Mouse (Mus musculus) CH12.LX (cell line): ENCODE data around the gene Borcs6. TPM values are rescaled to one million over a fixed set of nuclear protein-coding genes. Genes with fewer than 3 reads are reported as not detected.

Experiments
- DNase-seq: peaks from one replicate; pipeline ENCODE4 v3.0.0-alpha.2; 2013; ENCODE audit errors: extremely low read depth
- H3K27ac ChIP-seq: 2 replicates; pipeline ENCODE4 v1.5.1; 2012; ENCODE audit warnings: low read depth, mild to moderate bottlenecking, control low read depth, moderate library complexity; ENCODE audit not compliant: insufficient read depth
- H3K27me3 ChIP-seq: replicated peaks from 2 replicates; pipeline ENCODE3; 2012; ENCODE audit warnings: inconsistent platforms
- H3K36me3 ChIP-seq, 2 experiments: replicated peaks in 1 of 2; 2 replicates each; pipeline versions ENCODE3 to v1.6.1; 2012; ENCODE audit warnings: inconsistent platforms in 1 of 2, low read length in 1 of 2, mild to moderate bottlenecking in 1 of 2, mixed read lengths in 1 of 2, moderate library complexity in 1 of 2; ENCODE audit not compliant: control insufficient read depth in 1 of 2, insufficient read depth in 1 of 2
- H3K4me1 ChIP-seq, 2 experiments: 2 replicates each; pipeline ENCODE4 v1.6.1; 2012; ENCODE audit warnings: inconsistent platforms in 1 of 2, moderate library complexity in 1 of 2; ENCODE audit not compliant: insufficient read depth in 2 of 2, control insufficient read depth in 1 of 2
- H3K4me2 ChIP-seq: 2 replicates; pipeline ENCODE4 v1.6.1; 2012; ENCODE audit warnings: low read depth, mild to moderate bottlenecking, control low read depth; ENCODE audit not compliant: poor library complexity, insufficient read depth, severe bottlenecking
- H3K4me3 ChIP-seq, 3 experiments: fragments of 150-350 bp in 1 of 3; sonication (generic) in 1 of 3; replicated peaks in 1 of 3; 2 replicates each; pipeline versions ENCODE3 to v1.5.1; 2011 to 2012; ENCODE audit warnings: low read depth in 2 of 3, low read length in 2 of 3, mild to moderate bottlenecking in 2 of 3, moderate library complexity in 2 of 3, control low read depth in 1 of 3, improper control_type of control experiment in 1 of 3, inconsistent platforms in 1 of 3, mixed read lengths in 1 of 3; ENCODE audit not compliant: poor library complexity in 1 of 3
- H3K79me2 ChIP-seq: replicated peaks from 2 replicates; pipeline ENCODE4 v1.6.1; 2012; ENCODE audit warnings: mild to moderate bottlenecking, moderate library complexity; ENCODE audit not compliant: control insufficient read depth, poor library complexity, insufficient read depth, severe bottlenecking; ENCODE audit errors: extremely low read depth
- H3K9ac ChIP-seq: 2 replicates; pipeline ENCODE4 v1.6.1; 2012; ENCODE audit warnings: low read depth, mild to moderate bottlenecking, control low read depth, moderate library complexity; ENCODE audit not compliant: insufficient read depth
- H3K9me3 ChIP-seq: replicated peaks from 2 replicates; pipeline ENCODE3; 2012; ENCODE audit warnings: low read length, inconsistent platforms, mixed read lengths
- BHLHE40 ChIP-seq: IDR thresholded peaks from 2 replicates; pipeline ENCODE4 v1.6.1; 2011; ENCODE audit warnings: mild to moderate bottlenecking, low read depth, low read length, improper control_type of control experiment
- CHD1 ChIP-seq: IDR thresholded peaks from 2 replicates; pipeline ENCODE4 v1.6.1; 2012; ENCODE audit warnings: low read depth, low read length, improper control_type of control experiment, inconsistent platforms
- ETS1 ChIP-seq: conservative IDR thresholded peaks from 2 replicates; pipeline ENCODE4 v1.6.1; 2012; ENCODE audit warnings: low read depth, mild to moderate bottlenecking, inconsistent platforms, low read length, improper control_type of control experiment, moderate library complexity
- GABPA ChIP-seq: IDR thresholded peaks from 2 replicates; pipeline ENCODE4 v1.6.1; 2012; ENCODE audit warnings: low read depth, low read length, improper control_type of control experiment, inconsistent platforms; ENCODE audit not compliant: insufficient replicate concordance
- IRF4 ChIP-seq: IDR thresholded peaks from 2 replicates; pipeline ENCODE4 v1.6.1; 2014; ENCODE audit warnings: low read depth, mild to moderate bottlenecking, inconsistent platforms, low read length, improper control_type of control experiment
- KAT2A ChIP-seq: IDR thresholded peaks from 2 replicates; pipeline ENCODE4 v1.6.1; 2012; ENCODE audit warnings: low read length, improper control_type of control experiment, inconsistent platforms; ENCODE audit not compliant: insufficient replicate concordance
- MAFK ChIP-seq: IDR thresholded peaks from 2 replicates; pipeline ENCODE4 v1.6.1; 2011; ENCODE audit warnings: low read length, improper control_type of control experiment; ENCODE audit not compliant: insufficient replicate concordance
- MAZ ChIP-seq: IDR thresholded peaks from 2 replicates; pipeline ENCODE4 v1.6.1; 2012; ENCODE audit warnings: low read depth, mild to moderate bottlenecking, inconsistent platforms, low read length, improper control_type of control experiment, moderate library complexity
- MEF2A ChIP-seq: IDR thresholded peaks from 2 replicates; pipeline ENCODE4 v1.6.1; 2014; ENCODE audit warnings: low read depth, mild to moderate bottlenecking, inconsistent platforms, low read length, improper control_type of control experiment, borderline replicate concordance
- MYC ChIP-seq: IDR thresholded peaks from 2 replicates; pipeline ENCODE4 v1.6.1; 2011; ENCODE audit warnings: low read depth, mild to moderate bottlenecking, improper control_type of control experiment, low read length
- NRF1 ChIP-seq: IDR thresholded peaks from 2 replicates; pipeline ENCODE4 v1.6.1; 2014; ENCODE audit warnings: low read depth, mild to moderate bottlenecking, inconsistent platforms, low read length, improper control_type of control experiment, moderate library complexity
- POLR2A ChIP-seq: IDR thresholded peaks from 2 replicates; pipeline ENCODE4 v1.6.1; 2011; ENCODE audit warnings: low read depth, mild to moderate bottlenecking, improper control_type of control experiment, low read length
- POLR2AphosphoS2 ChIP-seq: IDR thresholded peaks from 2 replicates; pipeline ENCODE4 v1.6.1; 2011; ENCODE audit warnings: low read depth, low read length, improper control_type of control experiment
- RAD21 ChIP-seq: IDR thresholded peaks from 2 replicates; pipeline ENCODE4 v1.6.1; 2011; ENCODE audit warnings: low read depth, mild to moderate bottlenecking, low read length, improper control_type of control experiment, moderate library complexity
- RCOR1 ChIP-seq: conservative IDR thresholded peaks from 2 replicates; pipeline ENCODE4 v1.6.1; 2012; ENCODE audit warnings: low read depth, mild to moderate bottlenecking, inconsistent platforms, low read length, improper control_type of control experiment
- SIN3A ChIP-seq: IDR thresholded peaks from 2 replicates; pipeline ENCODE4 v1.6.1; 2012; ENCODE audit warnings: low read length, improper control_type of control experiment, inconsistent platforms
- TBP ChIP-seq: conservative IDR thresholded peaks from 2 replicates; pipeline ENCODE4 v1.6.1; 2011; ENCODE audit warnings: low read depth, low read length, improper control_type of control experiment
- TCF12 ChIP-seq: IDR thresholded peaks from 2 replicates; pipeline ENCODE4 v1.6.1; 2014; ENCODE audit warnings: low read depth, mild to moderate bottlenecking, inconsistent platforms, low read length, improper control_type of control experiment
- USF1 ChIP-seq: IDR thresholded peaks from 2 replicates; pipeline ENCODE4 v1.6.1; 2014; ENCODE audit warnings: low read depth, mild to moderate bottlenecking, inconsistent platforms, low read length, improper control_type of control experiment
- USF2 ChIP-seq: conservative IDR thresholded peaks from 2 replicates; pipeline ENCODE4 v1.6.1; 2011; ENCODE audit warnings: low read depth, low read length, improper control_type of control experiment
- ZNF384 ChIP-seq: IDR thresholded peaks from 2 replicates; pipeline ENCODE4 v1.6.1; 2012; ENCODE audit warnings: low read depth, low read length, improper control_type of control experiment, inconsistent platforms
- dilution Hi-C: fragments of 300-500 bp; cut with MboI; formaldehyde crosslinking; loops from 2 replicates; pipeline ENCODE4 v1.14.3; 2020; ENCODE audit warnings: low sequenced_read_pairs; ENCODE audit not compliant: extremely low pct_unique_long_range_greater_than_20kb, extremely low pct_ligation_motif_present
- in situ Hi-C: fragments of 300-500 bp; cut with MboI; formaldehyde crosslinking; loops from 3 replicates; pipeline ENCODE4 v1.14.3; 2019; ENCODE audit warnings: low sequenced_read_pairs, low pct_ligation_motif_present, low pct_unique_long_range_greater_than_20kb, mixed read lengths
- polyA plus RNA-seq: library from polyadenylated mRNA; unstranded; fragments of >175 nt; gene quantifications from 2 replicates; pipeline ENCODE4 v1.2.1, GENCODE M21; 2012; ENCODE audit warnings: low read depth; ENCODE audit not compliant: insufficient read length
- total RNA-seq, 2 experiments: library from RNA; depleted of rRNA; stranded (reverse); fragments of 300-350 nt in 1 of 2; fragments of >200 nt in 1 of 2; gene quantifications; 2 replicates each; pipeline ENCODE4 v1.2.3; 2012 to 2014

Borcs6 gene
- total and polyA plus RNA-seq, 3 experiments: 5.4 to 11.1 (median 7.3) TPM

DNA sequence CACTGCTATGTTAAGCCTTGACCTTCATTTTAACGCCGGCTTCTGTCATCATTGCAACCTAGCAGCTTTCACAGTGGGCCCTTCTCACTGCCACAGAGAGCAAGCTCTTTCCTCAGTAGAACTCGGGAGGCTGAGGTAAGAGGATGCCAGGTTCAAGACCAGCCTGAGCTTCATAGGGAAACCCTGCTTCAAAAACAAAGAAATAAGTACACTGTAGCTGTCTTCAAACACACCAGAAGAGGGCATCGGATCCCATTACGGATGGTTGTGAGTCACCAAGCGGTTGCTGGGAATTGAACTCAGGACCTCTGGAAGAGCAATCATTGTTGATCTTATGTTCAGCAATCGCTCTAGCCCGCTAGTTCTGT, 21.3 kb downstream of the Borcs6 start:
- in situ Hi-C loops (loop anchor here (25.0 kb wide), 1 partner anchor 931 kb away; the partner anchor contains the start of genes Acadvl, Dlg4 and Dvl2), dilution Hi-C loops (no loop called here)
- no peak overlapping the region for H3K4me2 ChIP-seq
- DNase-seq: no peak
- peaks cover 17% of the 10 kb centered on the region for H3K27me3 ChIP-seq
- no peak overlapping the region for H3K9ac ChIP-seq
- no peak overlapping the region for H3K27ac ChIP-seq
- TF ChIP-seq KAT2A (no peak), RAD21 (no peak), POLR2A (no peak), GABPA (no peak), ETS1 (no peak), RCOR1 (no peak), MAZ (no peak), MEF2A (no peak), TCF12 (no peak), USF1 (no peak), USF2 (no peak), NRF1 (no peak), BHLHE40 (no peak), ZNF384 (no peak), POLR2AphosphoS2 (no peak), MYC (no peak)
- no peak overlapping the region for H3K4me3 ChIP-seq
- H3K9me3 ChIP-seq: peaks cover 4% of the 10 kb centered on the region
- H3K36me3 ChIP-seq: no peaks in the 10 kb centered on the region
- peaks cover 17 to 42% of the 10 kb centered on the region in 2 experiments for H3K4me1 ChIP-seq
- H3K79me2 ChIP-seq: no peaks in the 10 kb centered on the region

DNA sequence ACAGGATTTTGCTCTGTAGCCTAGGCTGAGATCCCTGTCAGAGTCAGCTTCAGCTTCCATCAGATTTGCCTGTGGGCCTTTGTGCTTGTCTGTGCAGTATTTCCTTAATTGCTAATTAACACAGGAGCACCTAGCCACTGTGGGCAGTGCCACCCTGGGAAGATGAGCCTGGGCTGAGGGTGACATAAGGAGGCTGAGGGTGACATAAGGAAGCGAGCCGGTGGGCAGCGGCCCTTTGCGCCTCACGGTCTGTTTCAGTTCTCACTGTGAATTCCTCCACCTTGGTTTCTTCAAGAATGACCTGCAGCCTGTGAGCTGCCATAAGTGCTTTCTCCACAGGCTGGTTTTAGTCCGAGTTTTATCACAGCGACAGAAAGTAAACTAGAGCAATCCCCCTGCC, 22.1 kb downstream of the Borcs6 start:
- Histone ChIP-seq H3K36me3 (no peaks in the 10 kb centered on the region), H3K4me1 (peaks cover 16 to 36% of the 10 kb centered on the region in 2 experiments), H3K27ac (no peak overlapping the region), H3K4me3 (no peak overlapping the region), H3K79me2 (no peaks in the 10 kb centered on the region), H3K9ac (no peak overlapping the region), H3K27me3 (peaks cover 23% of the 10 kb centered on the region), H3K9me3 (peaks cover 4% of the 10 kb centered on the region), H3K4me2 (no peak overlapping the region)
- TF ChIP-seq CHD1 (no peak), BHLHE40 (no peak), TBP (no peak), IRF4 (peak; percentile 11; the same call in 1 of the 2 replicates), ETS1 (no peak), SIN3A (0 out of 2 replicates have a peak, but pooled peaks have one; percentile 31), MAFK (no peak)
- no peak for DNase-seq
- in situ Hi-C loops: loop anchor here (25.0 kb wide), 1 partner anchor 931 kb away; the partner anchor contains the start of genes Acadvl, Dlg4 and Dvl2
- dilution Hi-C loops: no loop called here
